Mouse (Mus musculus) heart, adult 9 months (tissue): ENCODE data around the gene Hhex.

Source experiments
- DNase-seq, 2 experiments: peaks; one replicate each; pipeline ENCODE4 v3.0.0; 2022; ENCODE audit warnings: low spot score in 2 of 2

Hhex gene

GRCm38 (mm10) chr19:37449246-37449645 is 14.6 kb downstream of the Hhex start:
- no peak for DNase-seq

DNA sequence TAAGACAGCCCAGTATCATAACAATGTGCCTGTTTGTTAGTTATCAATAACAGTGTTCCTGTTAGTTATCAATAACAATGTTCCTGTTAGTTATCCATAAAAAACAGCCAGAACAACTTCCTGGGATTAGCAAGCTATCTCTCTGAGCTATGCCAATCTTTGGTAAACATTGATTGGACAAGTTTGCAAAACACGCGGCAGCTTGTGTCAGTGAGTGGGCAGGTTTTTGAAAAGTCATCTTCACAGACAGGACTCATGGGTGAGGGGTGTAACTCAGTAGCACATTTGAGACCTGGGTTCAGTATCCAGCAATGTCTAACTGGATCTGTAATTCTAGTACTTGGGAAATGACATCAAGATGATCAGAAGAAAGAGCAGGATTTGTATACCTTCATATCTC is 20.9 kb downstream of the Hhex start:
- DNase-seq = no peak

GRCm38 (mm10) chr19:37455961-37456360 is 21.4 kb downstream of the Hhex start:
- DNase-seq = no peak

GRCm38 (mm10) chr19:37458013-37458412 is 23.4 kb downstream of the Hhex start:
- DNase-seq = no peak

- no peak for DNase-seq
Measured at GRCm38 (mm10) chr19:37466403-37466802, 31.8 kb downstream of the Hhex start.

- no peak for DNase-seq
Measured at GRCm38 (mm10) chr19:37466978-37467377, 32.4 kb downstream of the Hhex start.

DNA sequence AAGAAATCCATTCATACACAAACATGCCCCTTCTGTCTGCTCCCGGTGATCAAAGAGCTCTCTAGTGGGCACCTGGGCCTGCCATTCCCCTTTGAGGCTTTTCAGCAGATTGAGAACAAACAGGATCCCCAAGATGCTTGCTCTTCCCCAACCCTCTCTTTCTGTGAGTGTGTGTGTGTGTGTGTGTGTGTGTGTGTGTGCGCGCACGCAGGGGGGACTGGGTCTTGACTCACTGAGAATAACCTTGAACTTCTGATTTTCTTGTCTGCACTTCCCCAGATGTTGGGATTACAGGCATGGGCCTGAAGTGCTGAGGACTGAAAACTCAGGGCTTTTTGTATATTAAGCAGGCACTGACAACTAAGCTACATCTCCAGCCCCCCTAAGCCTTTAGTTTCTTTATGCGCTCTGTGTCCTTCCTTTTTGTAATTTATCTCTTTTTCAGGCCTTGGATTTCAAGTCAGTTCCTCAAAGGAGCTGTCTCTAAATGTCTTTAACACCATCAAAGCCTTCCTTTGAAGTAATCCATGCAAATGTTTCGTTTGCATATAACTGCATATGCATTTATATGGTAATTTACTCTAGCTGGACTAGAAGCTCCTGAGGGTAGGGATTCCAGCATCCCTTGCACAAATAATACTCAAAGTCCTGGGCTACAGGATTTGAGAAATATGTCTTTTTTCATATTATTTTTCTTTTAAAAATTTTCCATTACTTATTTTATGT is 34.4 kb downstream of the Hhex start:
- DNase-seq = no peak

GRCm38 (mm10) chr19:37471680-37472079 is 37.1 kb downstream of the Hhex start:
- DNase-seq = no peak

DNA sequence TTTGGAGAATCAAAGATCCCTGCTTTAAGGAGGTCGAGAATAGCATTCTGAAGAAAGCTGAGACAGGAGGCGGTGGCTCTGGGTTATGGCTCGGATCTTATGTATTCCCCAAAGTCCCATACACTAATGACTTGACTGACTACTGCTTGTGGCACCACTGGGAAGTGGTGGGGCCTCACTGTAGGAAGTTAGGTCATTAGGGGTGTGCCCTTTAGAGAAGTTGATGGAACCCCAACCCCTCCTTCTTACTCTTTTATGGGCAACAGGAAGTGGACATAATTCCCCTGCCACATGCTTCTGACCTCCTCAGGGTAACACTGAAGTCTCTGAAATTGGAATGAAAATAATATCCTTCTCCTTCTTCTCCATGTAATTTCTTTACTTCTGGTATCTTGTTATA is 38.0 kb downstream of the Hhex start:
- no peak for DNase-seq

DNA sequence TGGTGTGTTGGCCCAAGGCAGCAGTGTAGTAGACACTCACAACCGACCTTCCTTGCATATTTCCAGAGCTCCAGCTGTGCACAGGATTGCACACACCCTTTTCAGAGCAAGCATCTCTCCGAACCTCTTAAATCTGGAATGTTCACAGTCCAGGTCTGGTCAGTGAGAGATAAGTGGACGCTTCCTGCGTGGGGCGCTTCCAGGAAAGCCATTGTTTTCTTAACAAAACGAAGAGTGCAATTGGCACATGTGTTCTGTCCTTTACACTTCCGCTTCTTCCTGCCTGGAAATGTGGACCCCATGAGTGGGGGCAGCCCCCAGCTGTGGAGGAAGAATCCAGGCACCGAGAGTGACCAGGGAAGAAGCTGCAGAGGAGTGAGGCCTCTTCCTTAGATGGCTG is 47.1 kb downstream of the Hhex start:
- peak; percentile 29 to 51 for DNase-seq

GRCm38 (mm10) chr19:37482556-37483187 is 48.1 kb downstream of the Hhex start:
- DNase-seq = no peak

GRCm38 (mm10) chr19:37484787-37485186 is 50.2 kb downstream of the Hhex start:
- DNase-seq = no peak

DNA sequence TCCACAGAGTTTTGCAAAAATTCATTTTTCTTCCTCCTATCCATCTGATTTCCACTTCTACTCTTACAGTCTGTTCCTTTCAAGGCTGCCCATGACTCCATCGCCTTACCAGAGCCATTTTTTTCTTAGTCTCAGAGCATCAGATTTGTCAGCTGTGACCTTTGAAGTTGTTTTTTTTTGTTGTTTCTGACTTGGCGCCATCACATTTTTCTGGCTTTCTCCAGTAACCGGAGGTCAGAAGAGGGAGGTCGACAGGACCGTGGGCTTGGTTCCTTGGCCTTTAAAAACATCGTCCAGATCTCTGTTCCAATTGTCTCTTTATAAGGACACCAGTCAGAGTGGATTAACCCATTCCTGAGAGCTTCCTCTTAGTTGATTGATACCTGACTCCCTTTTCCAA is 52.2 kb downstream of the Hhex start:
- DNase-seq = no peak

- DNase-seq = no peak
Measured at GRCm38 (mm10) chr19:37487811-37488475, 53.3 kb downstream of the Hhex start.

DNA sequence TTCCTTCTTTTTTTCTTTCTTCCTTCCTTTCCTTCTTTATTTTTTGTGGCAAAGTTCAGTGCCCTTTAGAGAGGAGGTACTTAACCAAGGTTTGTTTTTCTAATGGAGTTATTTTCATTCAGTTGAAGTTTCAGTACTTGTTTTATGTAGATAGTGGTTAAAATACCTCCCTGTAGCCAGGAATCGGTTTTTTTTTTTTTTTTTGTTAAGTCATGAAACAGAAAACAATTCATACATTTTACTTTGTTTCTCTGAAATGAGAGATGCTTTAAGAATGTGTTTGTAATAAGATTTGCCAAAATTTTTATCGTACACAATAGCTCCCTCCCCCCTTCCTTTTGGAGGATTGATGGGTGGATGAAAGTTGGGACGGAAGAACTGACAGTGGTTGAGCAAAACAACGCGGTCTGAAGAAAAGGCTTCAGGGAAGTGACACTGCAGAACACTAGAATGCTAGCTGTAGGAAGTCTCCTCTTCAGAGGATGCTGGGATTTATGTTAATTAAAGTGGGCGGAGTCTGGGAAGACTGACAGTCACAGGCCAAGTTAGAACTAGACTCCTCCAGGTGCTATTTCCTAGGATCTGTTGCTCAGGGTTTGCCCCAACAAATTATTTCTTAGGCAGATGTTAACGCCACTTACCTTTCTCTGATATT is 54.1 kb downstream of the Hhex start:
- DNase-seq = no peak
